Mouse (Mus musculus) lung, postnatal 0 days (tissue): Measurements from ENCODE around the gene Ddx51.

Experiments
- CTCF ChIP-seq: IDR thresholded peaks from 2 replicates; pipeline ENCODE4 v1.5.1; 2016; ENCODE audit warnings: antibody characterized with exemption, mild to moderate bottlenecking
- EP300 ChIP-seq: IDR thresholded peaks from 2 replicates; pipeline ENCODE4 v1.6.1; 2016; ENCODE audit warnings: antibody characterized with exemption, mild to moderate bottlenecking, control low read depth

DNA sequence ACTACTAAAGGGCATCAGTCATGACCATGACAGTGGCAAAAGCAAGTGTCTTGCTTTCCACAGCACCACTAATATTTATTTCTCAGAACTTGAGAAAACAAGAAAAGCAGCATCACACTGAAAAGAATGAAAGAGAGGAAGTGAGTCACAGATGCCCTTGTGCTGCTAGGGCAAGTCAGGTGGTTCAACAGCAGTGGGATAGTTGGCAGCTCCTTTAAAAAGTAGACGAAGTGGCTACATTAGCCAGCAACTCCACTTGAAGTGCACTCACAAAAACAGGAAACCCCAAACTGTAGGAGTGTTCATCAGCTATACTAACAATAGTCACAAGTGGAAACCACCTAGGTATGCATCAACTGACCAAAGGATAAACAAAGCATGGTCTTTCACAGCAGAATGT is 50.8 kb downstream of the Ddx51 start:
- no peak for TF ChIP-seq CTCF
- TF ChIP-seq EP300 = 0 out of 2 replicates have a peak, but pooled peaks have one; percentile 46
